Mouse (Mus musculus): ENCODE data around the gene Cd3g.

Cd3g gene

GRCm38 (mm10) chr9:44980242-44980641 lies at the start of gene Cd3g:
Cd3g (minus strand) TSS chr9:44980431.
- no peak for DNase-seq

GRCm38 (mm10) chr9:45027376-45027775 lies 47.1 kb upstream of the Cd3g start:
- DNase-seq, result no peak

GRCm38 (mm10) chr9:45024187-45024586 lies 44.0 kb upstream of the Cd3g start:
- DNase-seq, result no peak

- no peak for DNase-seq
These were observed 43.4 kb upstream of the Cd3g start for GRCm38 (mm10) chr9:45023638-45024037.

- peak; percentile 38 for DNase-seq
These were observed 42.6 kb upstream of the Cd3g start for GRCm38 (mm10) chr9:45022800-45023199.

- DNase-seq, result no peak
These were observed 37.8 kb upstream of the Cd3g start for GRCm38 (mm10) chr9:45018031-45018430.

GRCm38 (mm10) chr9:45015841-45016240 lies 35.6 kb upstream of the Cd3g start:
- no peak for DNase-seq

- DNase-seq, result no peak
These were observed 34.6 kb upstream of the Cd3g start for GRCm38 (mm10) chr9:45014879-45015278.

- no peak for DNase-seq
These were observed 31.1 kb upstream of the Cd3g start for GRCm38 (mm10) chr9:45011291-45011690.

GRCm38 (mm10) chr9:45010461-45010860 lies 30.2 kb upstream of the Cd3g start:
- no peak for DNase-seq

GRCm38 (mm10) chr9:45009180-45010078 lies 29.2 kb upstream of the Cd3g start, which contains the start of gene Cd3e:
Cd3e (minus strand) TSS chr9:45009627.
- no peak for DNase-seq

- DNase-seq, result no peak
These were observed 28.1 kb upstream of the Cd3g start for GRCm38 (mm10) chr9:45008342-45008741.

- no peak for DNase-seq
These were observed 27.2 kb upstream of the Cd3g start for GRCm38 (mm10) chr9:45007404-45007803.

- no peak for DNase-seq
These were observed 20.0 kb upstream of the Cd3g start for GRCm38 (mm10) chr9:45000249-45000648.

- no peak for DNase-seq
These were observed 19.5 kb upstream of the Cd3g start for GRCm38 (mm10) chr9:44999776-45000175.

GRCm38 (mm10) chr9:44999171-44999570 lies 18.9 kb upstream of the Cd3g start:
- DNase-seq, result no peak

GRCm38 (mm10) chr9:44998138-44998537 lies 17.9 kb upstream of the Cd3g start:
- no peak for DNase-seq

GRCm38 (mm10) chr9:44996590-44996989 lies 16.4 kb upstream of the Cd3g start:
- no peak for DNase-seq

- DNase-seq, result no peak
These were observed 14.7 kb upstream of the Cd3g start for GRCm38 (mm10) chr9:44994962-44995361.

GRCm38 (mm10) chr9:44993268-44993667 lies 13.0 kb upstream of the Cd3g start:
- no peak for DNase-seq

- no peak for DNase-seq
These were observed 12.0 kb upstream of the Cd3g start for GRCm38 (mm10) chr9:44992271-44992670.

- DNase-seq, result no peak
These were observed 11.6 kb upstream of the Cd3g start for GRCm38 (mm10) chr9:44991821-44992220.

- DNase-seq, result no peak
These were observed 6.7 kb upstream of the Cd3g start for GRCm38 (mm10) chr9:44986976-44987375.

GRCm38 (mm10) chr9:44986242-44986781 lies 6.1 kb upstream of the Cd3g start:
- no peak for DNase-seq

Measured in right cerebral cortex, postnatal 14 days (tissue).